Mouse (Mus musculus): Measurements from ENCODE around the gene H2afz. TPM values are rescaled to one million over a fixed set of nuclear protein-coding genes. Genes with fewer than 3 reads are reported as not detected.

Gene H2afz
- polyA plus RNA-seq, 1 experiment from 2014 or later, result 2,901 TPM

Other genes starting within 250 kb of the H2afz start
- 8.2 and 12.3 TPM in 2 replicates for gene Ddit4l, start 242.9 kb upstream of the H2afz start, polyA plus RNA-seq (2016; fragmentation: Nextera tagmentation; extraction: Ambion mirVana)
- gene Gm21962, start 193.0 kb upstream of the H2afz start, polyA plus RNA-seq (2016; fragmentation: Nextera tagmentation; extraction: Ambion mirVana), result not detected in 2 replicates
- 11.0 and 11.6 TPM in 2 replicates for gene Dnajb14, start 3.2 kb downstream of the H2afz start, polyA plus RNA-seq (2016; fragmentation: Nextera tagmentation; extraction: Ambion mirVana)
- gene Lamtor3, start 54.0 kb downstream of the H2afz start, polyA plus RNA-seq (2016; fragmentation: Nextera tagmentation; extraction: Ambion mirVana), result 94.0 and 98.3 TPM in 2 replicates
- 2.9 and 3.3 TPM in 2 replicates for gene Dapp1, start 117.1 kb downstream of the H2afz start, polyA plus RNA-seq (2016; fragmentation: Nextera tagmentation; extraction: Ambion mirVana)
- gene 1110002E22Rik, start 200.6 kb downstream of the H2afz start, polyA plus RNA-seq (2016; fragmentation: Nextera tagmentation; extraction: Ambion mirVana), result 0.63 and 0.71 TPM in 2 replicates
- gene Gm5105, start 202.9 kb downstream of the H2afz start, polyA plus RNA-seq (2016; fragmentation: Nextera tagmentation; extraction: Ambion mirVana), result 0.19 TPM in 1 of 2 replicates, not detected in the other

Measured in limb, embryonic 12.5 days (tissue).